Mouse (Mus musculus) 3T3-L1 (cell line): ENCODE results near the gene Vezt.
A peak's percentile ranks its signal among the peaks of the same experiment; 100 is the strongest.

Experiments used
- DNase-seq: peaks from one replicate; pipeline ENCODE4 v3.0.0-alpha.2; 2015; ENCODE audit warnings: low read depth, low spot score

The Vezt gene

DNA sequence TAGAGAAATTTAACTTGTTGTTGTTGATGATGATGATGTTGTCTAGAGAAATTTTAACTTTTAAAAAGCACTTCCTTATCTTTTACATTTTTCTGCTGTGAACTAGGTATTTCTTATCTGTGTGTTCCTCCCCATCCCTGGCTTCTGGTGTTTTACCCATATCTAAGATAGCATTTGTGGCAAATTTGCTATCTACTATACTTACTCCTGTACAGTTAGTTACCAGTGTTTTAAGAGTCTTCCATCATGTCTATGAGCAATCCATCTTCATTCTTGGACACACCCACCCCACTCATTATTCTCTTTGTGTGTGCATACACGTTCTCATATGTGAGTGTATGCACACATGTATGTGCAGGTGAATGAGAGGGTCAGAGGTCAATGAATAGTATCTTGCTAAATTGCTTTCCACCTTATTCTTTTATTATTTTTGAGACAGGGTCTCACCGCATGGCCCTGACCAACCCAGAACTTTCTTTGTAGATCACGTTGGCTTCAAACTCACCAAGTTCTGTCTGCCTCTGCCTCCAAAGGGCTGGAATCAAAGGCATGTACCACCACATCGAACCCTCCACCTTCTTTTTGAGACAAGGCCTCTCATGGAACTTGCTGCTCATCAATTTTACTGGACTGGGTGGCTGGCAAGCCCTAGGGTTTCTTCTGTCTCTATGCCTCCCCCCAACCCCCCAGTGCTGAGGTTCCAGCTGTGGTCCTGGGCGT, 123.3 kb downstream of the Vezt start:
- DNase-seq, result no peak

GRCm38 (mm10) chr10:93911326-93911725, 124.3 kb downstream of the Vezt start:
- no peak for DNase-seq

DNA sequence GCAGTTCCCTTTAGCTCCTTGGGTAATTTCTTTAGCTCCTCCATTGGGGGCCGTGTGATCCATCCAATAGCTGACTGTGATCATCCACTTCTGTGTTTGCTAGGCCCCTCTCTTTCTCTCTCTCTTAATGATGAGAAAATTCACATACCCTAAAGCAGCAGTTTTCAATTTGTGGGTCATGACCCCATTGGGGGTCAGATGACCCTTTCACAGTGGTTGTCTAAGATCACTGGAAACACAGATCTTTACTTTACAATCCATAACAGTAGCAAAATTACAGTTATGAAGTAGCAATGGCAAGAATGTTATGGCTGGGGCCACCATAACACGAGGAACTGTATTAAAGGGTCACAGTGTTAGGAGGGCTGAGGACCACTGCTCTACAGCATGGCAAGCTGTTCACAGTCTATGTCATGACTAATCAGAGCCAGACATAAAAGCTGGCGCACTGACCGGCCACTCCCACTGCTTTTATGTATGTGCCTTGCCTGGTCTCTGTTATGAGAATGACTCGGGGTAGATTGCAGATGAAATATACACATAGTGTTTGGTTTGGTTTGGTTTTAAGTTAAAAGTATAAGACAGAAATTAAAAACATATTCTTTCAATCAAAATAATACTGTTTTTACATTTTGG, 125.7 kb downstream of the Vezt start:
- peak; percentile 53 for DNase-seq

GRCm38 (mm10) chr10:93909015-93909414, 126.6 kb downstream of the Vezt start:
- DNase-seq, result no peak

- DNase-seq, result no peak
Measured at GRCm38 (mm10) chr10:93908540-93908939, 127.1 kb downstream of the Vezt start.

DNA sequence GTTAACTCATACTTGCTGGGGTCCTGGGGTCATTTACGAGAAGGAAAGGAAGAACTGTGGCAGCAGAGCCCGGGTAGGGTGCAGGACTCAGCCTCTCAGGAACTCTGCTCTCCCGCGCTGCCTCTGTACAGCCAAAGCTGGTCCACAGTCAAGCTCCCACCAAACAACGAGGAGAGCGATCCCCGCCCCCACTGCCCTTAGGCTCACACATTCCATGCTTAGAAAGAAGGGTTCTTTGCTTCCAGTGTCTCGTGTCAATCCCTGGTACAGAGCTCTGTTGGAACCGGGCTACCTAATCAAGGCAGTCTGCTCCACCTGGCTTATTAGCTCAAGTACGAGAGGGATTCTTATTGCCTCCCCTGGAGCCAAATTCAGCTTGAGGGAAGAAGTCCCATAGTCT, 128.2 kb downstream of the Vezt start:
- no peak for DNase-seq

- DNase-seq, result no peak
Measured at GRCm38 (mm10) chr10:93899907-93900306, 135.7 kb downstream of the Vezt start.

GRCm38 (mm10) chr10:93899303-93899702, 136.3 kb downstream of the Vezt start:
- DNase-seq, result peak; percentile 20

GRCm38 (mm10) chr10:93897043-93897646, 138.5 kb downstream of the Vezt start, which contains the start of gene Metap2:
Gene Metap2, minus strand, starts transcription at chr10:93897093.
- DNase-seq, result no peak

DNA sequence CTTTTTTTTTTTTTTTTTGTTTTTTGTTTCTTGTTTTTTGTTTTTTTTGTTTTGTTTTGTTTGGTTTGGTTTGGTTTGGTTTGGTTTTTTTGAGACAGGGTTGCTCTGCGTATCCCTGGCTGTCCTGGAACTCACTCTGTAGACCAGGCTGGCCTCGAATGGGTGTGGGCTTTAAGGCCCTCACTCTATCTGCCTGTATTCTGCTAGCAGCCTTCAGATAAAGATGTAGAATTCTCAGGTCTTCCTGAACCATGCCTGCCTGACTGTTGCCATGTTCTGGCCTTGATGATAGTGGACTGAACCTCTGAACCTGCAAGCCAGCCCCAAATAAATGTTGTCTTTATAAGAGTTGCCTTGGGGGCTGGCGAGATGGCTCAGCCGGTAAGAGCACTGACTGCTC, 143.1 kb downstream of the Vezt start:
- DNase-seq, result no peak

DNA sequence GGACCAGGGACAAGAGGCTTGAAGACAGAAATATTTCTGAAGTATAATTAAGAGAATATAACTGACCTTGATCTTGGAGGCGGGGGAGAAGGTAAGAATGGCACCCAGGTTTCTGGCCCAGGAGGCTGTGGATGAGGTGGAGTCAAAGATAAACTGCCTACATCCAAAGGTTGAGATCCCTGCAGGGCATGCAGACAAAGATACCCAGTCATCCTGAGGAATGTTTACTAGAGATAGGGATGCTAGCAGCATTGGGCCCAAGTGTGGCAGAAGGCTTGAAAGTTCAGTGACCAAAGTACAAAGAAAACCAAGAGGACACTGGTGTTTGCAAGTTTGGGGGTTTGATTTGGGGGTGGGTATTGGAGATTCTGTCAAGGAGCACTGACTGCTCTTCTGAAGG, 144.6 kb downstream of the Vezt start:
- no peak for DNase-seq

DNA sequence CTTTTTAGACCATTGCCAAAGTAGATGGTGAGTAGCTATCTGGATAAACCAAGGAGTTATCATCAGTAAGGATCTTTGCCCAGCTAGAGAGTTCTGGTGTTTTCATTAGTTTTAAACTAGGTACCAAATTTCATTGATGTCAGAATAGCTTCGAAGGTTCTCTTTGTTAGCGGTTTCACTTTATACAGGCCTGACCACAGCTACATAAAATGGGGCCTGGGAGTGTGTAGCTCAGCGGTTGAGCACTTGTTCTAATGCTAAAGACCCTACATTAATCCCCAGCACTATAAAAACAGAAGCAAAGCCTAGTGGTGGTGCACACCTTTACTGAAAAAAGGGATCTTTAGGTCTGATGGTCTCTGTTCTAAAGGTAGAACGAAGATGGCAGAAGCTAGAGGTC, 145.1 kb downstream of the Vezt start:
- no peak for DNase-seq

- peak; percentile 71 for DNase-seq
Measured at GRCm38 (mm10) chr10:93889976-93890375, 145.6 kb downstream of the Vezt start.

DNA sequence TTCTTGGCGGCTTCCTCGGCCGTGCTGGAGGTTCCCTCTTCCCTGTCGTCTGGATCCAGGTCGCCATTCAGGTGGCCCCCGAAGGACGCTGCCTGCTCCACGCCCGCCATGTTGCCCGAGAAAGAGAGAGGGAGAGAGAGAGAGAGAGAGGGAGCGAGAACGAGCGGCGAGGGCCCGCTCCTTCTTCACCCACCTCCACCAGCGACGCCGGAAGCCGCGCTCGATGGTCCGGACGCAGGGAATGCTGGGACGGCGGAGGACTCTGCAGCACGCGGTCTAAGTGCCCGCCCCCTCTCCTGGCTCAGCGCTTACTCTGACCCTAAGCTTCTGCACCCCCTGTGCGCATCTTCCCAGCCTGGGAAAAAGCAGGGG, 146.1 kb downstream of the Vezt start:
- peak; percentile 86 for DNase-seq
